Mouse (Mus musculus): ENCODE data around the gene Ahdc1.

DNA sequence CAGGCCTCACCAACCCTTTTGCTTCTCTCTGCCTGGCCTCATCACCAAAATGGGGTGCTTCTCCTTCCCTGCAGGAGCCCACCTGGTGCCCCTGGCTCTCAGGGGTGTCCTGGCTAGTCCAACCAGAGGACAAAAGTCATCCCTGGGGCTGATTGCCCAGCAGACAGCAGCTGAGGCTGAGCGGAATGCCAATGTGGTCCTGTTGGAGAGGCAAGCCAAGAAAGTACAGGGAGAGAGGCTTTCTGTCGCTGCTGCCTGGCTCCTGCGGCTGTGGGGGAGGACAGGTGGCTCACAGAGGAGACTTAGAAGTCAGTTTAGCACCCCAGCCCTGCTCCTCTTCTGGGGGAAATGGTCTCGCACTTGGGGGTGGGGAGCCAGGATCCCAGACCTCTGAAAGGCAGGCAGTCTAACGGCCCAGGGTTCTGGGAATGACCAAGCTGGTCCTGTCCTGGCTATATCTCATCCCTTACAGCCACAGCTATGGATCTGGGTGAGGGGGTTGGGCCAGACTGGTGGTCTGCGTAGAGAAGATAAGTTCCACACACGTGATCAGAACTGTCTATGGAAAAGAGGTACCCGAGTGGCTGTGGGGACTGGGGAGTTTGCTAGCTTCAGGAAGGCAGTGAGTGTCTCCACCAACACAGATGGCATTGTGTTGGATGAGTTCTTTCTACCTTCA, 64.0 kb downstream of the Ahdc1 start:
- TF ChIP-seq CTCF (IDR thresholded peaks at IDR 0.05; ENCODE audit: low read depth) (no peak), EP300 (optimal IDR thresholded peaks at IDR 0.05) (no peak)

Data from stomach, postnatal 0 days (tissue).